Comparison of ENCODE assay signal across 9 mouse cellular contexts in genomic region chr8:78420101-78420503, GRCm38 (mm10). TPM values are rescaled to one million over a fixed set of nuclear protein-coding genes. Genes with fewer than 3 reads are reported as not detected.
A peak's percentile ranks its signal among the peaks of the same experiment; 100 is the strongest.
DNase-seq lines count a peak whose midpoint lies in the region; ATAC-seq and TF ChIP-seq lines count a peak whose summit lies in the region.
"Had no signal": no experiment of that assay in that cellular context is flagged by ENCODE, and none has a peak within 500 bp of the region (broad histone marks: within the 10 kb centered on the region; RNA-seq: fewer than 3 reads in every experiment).

No protein-coding gene starts in this region.

- no peaks in the 10 kb centered on the region for H3K36me3 ChIP-seq in forebrain, postnatal 0 days (ENCODE audit: insufficient read depth)
- no peaks in the 10 kb centered on the region for H3K36me3 ChIP-seq in limb, embryonic 12.5 days
- H3K36me3 ChIP-seq in neural tube, embryonic 15.5 days: no peaks in the 10 kb centered on the region

- no peak overlapping the region for H3K9ac ChIP-seq in forebrain, postnatal 0 days
- H3K9ac ChIP-seq in limb, embryonic 12.5 days (replicated peaks): peak overlapping the region; percentile 47
- H3K9ac ChIP-seq in neural tube, embryonic 15.5 days (replicated peaks): 0 out of 2 replicates have a peak overlapping the region, but pooled peaks have one; percentile 37

- no peaks in the 10 kb centered on the region for H3K9me3 ChIP-seq in forebrain, postnatal 0 days (ENCODE audit: low read length)
- no peaks in the 10 kb centered on the region for H3K9me3 ChIP-seq in limb, embryonic 12.5 days
- no peaks in the 10 kb centered on the region for H3K9me3 ChIP-seq in neural tube, embryonic 15.5 days (replicated peaks)

- no peak for TF ChIP-seq CTCF in forebrain, postnatal 0 days (IDR thresholded peaks at IDR 0.05; ENCODE audit: low read depth)

- no peaks in the 10 kb centered on the region; the same call in 1 of the 2 replicates for H3K4me1 ChIP-seq in forebrain, postnatal 0 days (ENCODE audit: insufficient read depth)
- H3K4me1 ChIP-seq in limb, embryonic 12.5 days (replicated peaks): peaks cover 16% of the 10 kb centered on the region
- peaks cover 18% of the 10 kb centered on the region for H3K4me1 ChIP-seq in neural tube, embryonic 15.5 days

- WGBS in forebrain, postnatal 0 days: under 1% methylated on average over 19 of the region's 19 CpGs
- WGBS in limb, embryonic 12.5 days: under 1% methylated on average over 19 of the region's 19 CpGs
- 1% methylated on average over 16 of the region's 19 CpGs for whole genome bisulfite sequencing in neural tube, embryonic 15.5 days

- peaks cover 56% of the 10 kb centered on the region for H3K27me3 ChIP-seq in forebrain, postnatal 0 days (ENCODE audit: insufficient read depth, low read length)
- peaks cover 65% of the 10 kb centered on the region for H3K27me3 ChIP-seq in limb, embryonic 12.5 days
- peaks cover 56% of the 10 kb centered on the region for H3K27me3 ChIP-seq in neural tube, embryonic 15.5 days (replicated peaks)

- peak; percentile 63 for ATAC-seq in forebrain, postnatal 0 days
- peak; percentile 63; the same call in 1 of the 2 replicates for ATAC-seq in limb, embryonic 12.5 days (ENCODE audit: insufficient number of reproducible peaks, insufficient read depth, low FRiP score, low TSS enrichment, low read depth)
- peak; percentile 70 for ATAC-seq in neural tube, embryonic 15.5 days (ENCODE audit: low FRiP score)
- no peak for ATAC-seq in frontal cortex, adult (ENCODE audit: low TSS enrichment)

- H3K27ac ChIP-seq in forebrain, postnatal 0 days (ENCODE audit: low read depth, low read length): no peak overlapping the region
- no peak overlapping the region for H3K27ac ChIP-seq in limb, embryonic 12.5 days
- H3K27ac ChIP-seq in neural tube, embryonic 15.5 days (replicated peaks): no peak overlapping the region

- peak; percentile 10 for DNase-seq in heart, adult 18-20 months
- no peak for DNase-seq in heart, adult 8-10 months (ENCODE audit: low spot score)
- peak; percentile 31 for DNase-seq in R1 (ENCODE audit: low read depth, low spot score)
- no peak for DNase-seq in forebrain, postnatal 0 days
- DNase-seq in thymus, postnatal 36 days: no peak

- peak overlapping the region; percentile 47 for H3K4me2 ChIP-seq in forebrain, postnatal 0 days (ENCODE audit: low read depth)
- peak overlapping the region; percentile 79 for H3K4me2 ChIP-seq in limb, embryonic 12.5 days
- H3K4me2 ChIP-seq in neural tube, embryonic 15.5 days: peak overlapping the region; percentile 71

- peak overlapping the region; percentile 25 for H3K4me3 ChIP-seq in forebrain, postnatal 0 days (ENCODE audit: low read depth, low read length)
- H3K4me3 ChIP-seq in limb, embryonic 12.5 days (replicated peaks): peak overlapping the region; percentile 39
- H3K4me3 ChIP-seq in neural tube, embryonic 15.5 days (replicated peaks): peak overlapping the region; percentile 33

RNA-seq across cellular contexts. Expression of gene Pou4f2, which starts 16.3 kb away (rescaled TPM):
- not detected for total RNA-seq in heart, adult 18-20 months (2021)
- not detected for total RNA-seq in heart, adult 8-10 months (2022)
- not detected in 2 replicates for total RNA-seq in forebrain, postnatal 0 days (2014; rRNA removed)
- polyA plus RNA-seq in forebrain, postnatal 0 days (2015; fragmentation: Nextera tagmentation; extraction: Ambion mirVana): not detected in 2 replicates
- not detected in 2 replicates for polyA plus RNA-seq in limb, embryonic 12.5 days (2016; fragmentation: Nextera tagmentation; extraction: Ambion mirVana)
- 2.4 and 3.3 TPM in 2 replicates for polyA plus RNA-seq in neural tube, embryonic 15.5 days (2015; fragmentation: Nextera tagmentation; extraction: Ambion mirVana)
- total RNA-seq: MEL had no signal

Comparison
In these comparisons a context has a peak if more than half of its experiments do, and no peak if none do; other contexts are left out.
1. DNase-seq: peak in heart, adult 18-20 months (2 of 2) and R1 (single experiment); none in heart, adult 8-10 months (single experiment), forebrain, postnatal 0 days (single experiment) and thymus, postnatal 36 days (0 of 2).
2. Peak in every context shown above with its lines, with median percentiles within 50 percentile points of each other: H3K4me2 ChIP-seq and H3K4me3 ChIP-seq.